In genomic region chr13:38533461-38533860, GRCm38 (mm10) we compare ENCODE assay signal across 12 mouse cellular contexts.
"Had no signal": no experiment of that assay in that cellular context is flagged by ENCODE, and none has a peak within 500 bp of the region (broad histone marks: within the 10 kb centered on the region; RNA-seq: fewer than 3 reads in every experiment).

No protein-coding gene starts in this region.

- H3K36me3 ChIP-seq: kidney, embryonic 15.5 days; limb, embryonic 10.5 days; liver, embryonic 15.5 days; midbrain, embryonic 13.5 days; neural tube, embryonic 12.5 days had no signal

- H3K9me3 ChIP-seq: kidney, embryonic 15.5 days; limb, embryonic 10.5 days; liver, embryonic 15.5 days; midbrain, embryonic 13.5 days; neural tube, embryonic 12.5 days had no signal

- H3K27me3 ChIP-seq: kidney, embryonic 15.5 days; neural tube, embryonic 12.5 days had no signal

- ATAC-seq: midbrain, embryonic 13.5 days had no signal

- DNase-seq: kidney, adult 2 months; kidney, postnatal 14 days; lung, adult 2 months; lung, postnatal 36 days; spleen, adult 18-20 months; thymus, adult 18-20 months; thymus, postnatal 36 days had no signal

- H3K4me3 ChIP-seq: kidney, embryonic 15.5 days; limb, embryonic 10.5 days; liver, embryonic 15.5 days; midbrain, embryonic 13.5 days; neural tube, embryonic 12.5 days had no signal

- H3K4me1 ChIP-seq: neural tube, embryonic 12.5 days had no signal
